Mouse (Mus musculus): ENCODE data around the gene Kcnd3.

DNA sequence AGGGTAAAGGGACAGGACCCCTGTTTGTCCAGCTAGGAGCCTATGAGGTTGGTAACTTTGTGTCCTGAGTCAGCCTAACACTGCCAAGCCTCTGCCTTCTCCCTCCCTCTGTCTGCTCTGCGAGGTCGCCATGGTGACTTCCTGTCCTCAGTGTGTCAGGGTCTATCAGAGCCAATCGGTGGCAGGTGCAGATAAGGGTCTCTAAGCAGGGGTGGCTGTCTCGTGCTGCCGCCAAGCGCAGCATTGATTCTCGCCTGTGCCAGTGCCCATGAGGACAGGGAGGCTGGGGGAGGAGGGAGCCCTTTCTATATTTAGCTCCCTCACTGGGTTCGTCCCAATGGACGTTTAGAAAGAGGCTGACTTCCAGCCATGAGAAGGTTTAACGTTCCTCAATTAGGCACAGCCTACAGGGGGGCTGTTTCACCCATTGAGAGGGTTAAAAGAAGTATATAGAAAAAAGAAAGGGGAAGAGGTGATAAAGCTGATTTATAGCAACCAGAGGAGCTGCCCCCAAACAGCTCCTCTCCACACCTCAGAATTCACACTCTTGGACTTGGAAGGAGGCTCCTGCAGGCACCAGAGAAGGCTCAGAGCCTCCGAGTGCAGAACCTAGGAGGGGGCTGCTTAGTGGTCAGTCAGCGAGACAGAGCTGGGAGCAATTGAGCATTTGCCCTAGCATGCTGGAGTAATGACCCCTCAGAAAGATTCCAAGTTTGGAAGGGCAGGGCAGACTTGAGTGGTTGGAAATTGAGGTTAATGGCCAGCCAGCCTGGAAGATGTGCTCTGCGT lies 86.9 kb downstream of the Kcnd3 start:
- TF ChIP-seq GATA1 (IDR thresholded peaks at IDR 0.05; ENCODE audit: borderline replicate concordance, low read length): no peak
- TF ChIP-seq FLI1 (IDR thresholded peaks at IDR 0.05; ENCODE audit: low read length): no peak

Data from megakaryocyte, embryonic 14.5 days (primary cell).